In the genomic region with DNA sequence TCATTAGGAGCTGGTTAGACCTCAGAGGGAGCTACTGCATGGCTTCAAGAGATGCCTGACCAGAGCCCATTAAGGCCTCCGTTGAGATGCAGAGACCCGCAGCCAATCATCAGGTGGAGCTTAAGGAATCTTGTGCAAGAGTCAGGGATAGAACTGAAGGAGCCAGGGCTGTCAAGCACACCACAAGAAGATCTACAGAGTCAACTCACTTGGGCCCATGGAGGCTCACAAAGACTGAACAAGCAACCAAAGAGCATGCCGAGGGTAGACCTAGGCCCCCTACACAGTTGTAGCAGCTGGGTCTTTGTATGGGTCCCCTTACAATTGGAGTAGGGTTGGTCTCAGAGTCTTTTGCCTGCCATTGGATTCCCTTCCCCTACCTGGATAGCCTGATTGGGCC, we compare ENCODE assay signal across 24 mouse cellular contexts. TPM values are rescaled to one million over a fixed set of nuclear protein-coding genes. Genes with fewer than 3 reads are reported as not detected.
"Had no signal": no experiment of that assay in that cellular context is flagged by ENCODE, and none has a peak within 500 bp of the region (broad histone marks: within the 10 kb centered on the region; RNA-seq: fewer than 3 reads in every experiment).

No protein-coding gene starts in this region.

- H3K36me3 ChIP-seq: neural tube, embryonic 13.5 days; neural tube, embryonic 15.5 days; stomach, embryonic 15.5 days had no signal

- H3K9me3 ChIP-seq: neural tube, embryonic 13.5 days; neural tube, embryonic 15.5 days; stomach, embryonic 15.5 days had no signal

- H3K4me2 ChIP-seq: neural tube, embryonic 13.5 days; neural tube, embryonic 15.5 days; stomach, embryonic 15.5 days had no signal

- H3K27ac ChIP-seq: neural tube, embryonic 13.5 days; neural tube, embryonic 15.5 days; stomach, embryonic 15.5 days; stomach, postnatal 0 days had no signal

- DNase-seq: retina, postnatal 1 day; right cerebral cortex, adult 18-20 months; right cerebral cortex, postnatal 14 days; right cerebral cortex, postnatal 25 days; right cerebral cortex, postnatal 4 days; spleen, adult 18-20 months; thymus, adult 18-20 months; thymus, adult 2 months; thymus, postnatal 14 days; thymus, postnatal 25 days; thymus, postnatal 36 days; thymus, postnatal 4 days had no signal

- H3K4me1 ChIP-seq: neural tube, embryonic 13.5 days; neural tube, embryonic 15.5 days had no signal

- H3K27me3 ChIP-seq: neural tube, embryonic 13.5 days; neural tube, embryonic 15.5 days; stomach, embryonic 15.5 days had no signal

- H3K4me3 ChIP-seq: neural tube, embryonic 13.5 days; neural tube, embryonic 15.5 days; stomach, embryonic 15.5 days had no signal

- H3K9ac ChIP-seq: neural tube, embryonic 13.5 days; neural tube, embryonic 15.5 days; stomach, embryonic 15.5 days had no signal

RNA-seq across cellular contexts. Expression of a gene that starts 45.2 kb away (rescaled TPM):
- total RNA-seq: neutrophil, adult 5-6 weeks had no signal
- polyA plus RNA-seq: neural tube, embryonic 13.5 days; neural tube, embryonic 14.5 days; spleen, adult 2 months; stomach, embryonic 14.5 days; stomach, embryonic 16.5 days; testis, adult 2 months; thymus, adult 2 months; thymus, postnatal 0 days; urinary bladder, adult 2 months had no signal
